Mouse (Mus musculus): ENCODE measurements around the gene Tstd1. TPM values are rescaled to one million over a fixed set of nuclear protein-coding genes. Genes with fewer than 3 reads are reported as not detected.

Gene Tstd1
- total RNA-seq, 2 experiments from 2014 or later: not detected

DNA sequence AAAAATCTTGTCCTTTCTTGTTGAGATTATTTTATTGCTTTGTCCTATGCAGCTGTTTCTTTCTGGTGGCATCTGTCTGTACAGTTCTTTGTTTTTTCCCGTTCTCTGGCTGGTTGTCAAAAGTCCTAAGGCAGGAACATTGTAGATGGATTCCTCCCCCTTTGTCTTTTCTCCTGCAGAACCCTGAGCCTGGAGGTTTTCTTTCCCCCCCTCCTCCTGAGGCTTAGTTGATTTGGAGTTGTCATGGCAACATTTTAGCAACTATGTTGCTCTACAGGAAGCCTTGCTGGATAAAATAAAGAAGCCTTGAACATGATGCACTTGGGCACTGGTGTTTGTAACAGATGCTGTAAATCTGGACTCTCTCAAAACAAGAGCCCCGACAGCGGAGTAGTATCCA is 6.2 kb upstream of the Tstd1 start:
- no peak for ATAC-seq (replicated peaks; ENCODE audit: low FRiP score, poor library complexity, severe bottlenecking)

DNA sequence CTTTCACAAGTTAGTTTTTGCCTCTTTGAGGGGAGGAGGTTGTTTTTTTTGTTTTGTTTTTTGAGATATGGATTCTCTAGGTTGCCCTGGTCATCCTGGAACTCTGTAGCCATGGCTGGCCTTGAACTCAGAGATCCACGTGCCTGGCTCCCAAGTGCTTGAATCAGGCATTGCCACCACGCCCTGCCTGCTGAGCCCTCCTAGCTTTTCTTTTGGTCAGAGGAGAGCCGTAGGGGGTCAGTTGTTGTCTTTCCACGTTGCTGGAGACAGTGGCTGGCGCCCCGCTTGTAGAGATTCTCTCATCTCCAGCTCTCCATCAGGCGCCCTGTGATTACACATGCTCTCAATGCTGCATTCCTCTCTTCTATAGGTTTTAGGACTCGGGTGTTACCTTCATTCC is 5.1 kb upstream of the Tstd1 start:
- ATAC-seq (replicated peaks; ENCODE audit: low FRiP score, poor library complexity, severe bottlenecking): no peak

DNA sequence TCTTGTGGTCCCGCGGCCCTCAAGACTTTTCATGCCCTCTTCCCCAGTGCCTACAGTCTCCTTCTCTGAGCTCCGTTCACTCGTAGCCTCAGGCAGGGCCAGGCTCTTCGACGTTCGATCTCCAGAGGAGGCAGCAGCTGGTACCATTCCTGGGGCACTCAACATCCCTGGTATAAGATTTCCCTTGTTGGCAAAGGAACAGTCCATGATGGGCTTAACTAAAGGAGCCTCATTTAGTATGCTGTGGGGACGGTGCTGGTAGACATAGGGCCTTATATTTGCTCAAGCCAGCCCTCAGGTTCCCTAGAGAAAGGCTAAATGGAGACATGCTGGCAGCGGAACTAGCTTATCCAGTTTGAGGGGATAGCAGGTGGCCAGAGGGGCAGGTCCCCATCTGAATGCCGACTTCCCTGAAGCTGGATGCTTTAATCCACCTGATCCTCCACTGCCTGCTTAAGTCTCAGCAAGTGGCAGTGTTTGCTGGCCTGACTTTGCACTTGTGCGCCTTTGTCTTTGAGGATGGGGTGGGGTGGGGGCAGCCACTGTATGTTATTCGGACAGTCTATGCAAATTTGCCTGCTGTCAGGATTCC is 715 bp downstream of the Tstd1 start:
- no peak for ATAC-seq (replicated peaks; ENCODE audit: low FRiP score, poor library complexity, severe bottlenecking)

DNA sequence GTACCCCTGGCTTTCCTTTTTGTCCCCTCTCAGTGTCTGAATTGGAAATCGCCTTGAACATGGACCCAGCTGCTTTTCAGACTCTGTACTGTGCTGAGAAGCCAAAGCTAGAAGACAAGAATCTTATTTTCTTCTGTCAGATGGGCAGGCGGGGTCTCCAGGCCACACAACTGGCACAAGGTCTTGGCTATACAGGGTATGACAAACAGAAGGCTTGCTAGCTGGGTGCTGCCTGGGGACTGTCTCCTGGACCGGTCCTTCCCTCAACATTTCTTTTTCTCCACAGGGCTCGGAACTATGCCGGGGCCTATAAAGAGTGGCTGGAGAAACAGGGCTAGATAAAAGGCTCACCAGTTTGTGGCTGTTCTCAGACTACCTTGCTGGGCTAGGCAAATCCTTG is 1.2 kb downstream of the Tstd1 start:
- ATAC-seq (replicated peaks; ENCODE audit: low FRiP score, poor library complexity, severe bottlenecking): no peak

DNA sequence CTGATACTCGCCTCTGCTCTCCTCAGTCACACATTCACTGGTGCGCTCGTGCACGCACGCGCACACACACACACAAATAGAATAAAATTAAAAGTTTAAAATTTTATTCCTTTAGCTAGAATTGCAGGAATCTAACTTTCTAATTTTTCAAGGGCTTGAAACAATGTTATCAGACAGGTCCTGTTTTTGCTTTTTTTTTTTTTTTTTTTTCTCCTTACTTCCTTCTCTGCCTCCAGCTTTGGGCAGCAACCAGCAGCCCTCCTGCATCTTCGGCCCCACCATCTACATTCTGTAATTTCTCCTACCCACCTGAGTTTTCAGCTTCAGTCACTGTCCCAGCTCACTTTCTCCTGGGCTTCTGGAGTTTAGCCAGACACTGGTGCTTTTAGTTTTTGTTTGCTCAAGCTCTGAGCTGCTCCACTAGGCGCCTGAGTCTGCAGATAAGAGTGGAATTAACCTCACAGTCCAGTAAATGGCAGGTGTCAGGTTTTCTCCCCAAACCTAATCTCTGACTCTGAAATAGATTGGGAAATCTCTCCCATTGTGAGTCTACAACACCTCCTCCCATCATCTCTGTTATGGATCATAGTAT is 3.9 kb downstream of the Tstd1 start:
- no peak for ATAC-seq (replicated peaks; ENCODE audit: low FRiP score, poor library complexity, severe bottlenecking)

DNA sequence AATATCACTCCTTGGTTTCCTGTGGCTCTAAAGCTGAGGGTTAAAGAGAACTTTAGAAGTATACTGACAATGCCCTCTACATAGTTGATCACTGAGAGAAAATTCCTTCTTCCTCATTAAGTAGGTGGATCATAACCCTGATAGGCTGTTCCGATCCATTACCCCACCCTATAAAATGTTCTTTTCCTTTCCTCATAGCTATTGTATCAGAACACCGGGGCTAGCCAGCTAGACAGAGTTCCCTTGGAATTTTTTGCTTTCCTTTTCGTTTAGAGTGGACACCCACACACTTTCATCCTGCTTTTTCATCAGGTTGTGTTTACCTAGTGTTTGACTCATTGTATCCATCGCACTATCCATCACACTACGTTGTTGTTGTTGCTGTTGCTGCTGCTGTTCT is 6.0 kb downstream of the Tstd1 start:
- ATAC-seq (replicated peaks; ENCODE audit: low FRiP score, poor library complexity, severe bottlenecking): no peak

DNA sequence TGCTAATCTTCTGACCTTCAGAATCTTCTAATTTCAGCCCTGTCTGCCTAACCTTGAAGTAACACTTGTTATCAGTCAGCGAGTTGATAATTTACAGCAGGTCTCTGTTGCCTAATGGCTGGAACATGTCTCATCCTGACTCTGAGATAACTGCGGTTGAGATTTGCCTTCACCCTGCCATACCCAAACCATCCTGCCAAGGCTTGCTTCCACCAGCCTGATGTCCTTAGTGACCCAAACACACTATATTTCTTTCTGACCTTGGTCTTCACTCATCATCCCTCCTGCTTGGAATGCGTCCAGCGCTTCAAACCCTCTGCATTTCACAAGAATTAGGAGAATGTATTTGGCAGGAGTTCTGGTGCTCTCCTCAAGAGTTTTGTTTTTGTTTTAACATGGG is 6.5 kb downstream of the Tstd1 start:
- no peak for ATAC-seq (replicated peaks; ENCODE audit: low FRiP score, poor library complexity, severe bottlenecking)

DNA sequence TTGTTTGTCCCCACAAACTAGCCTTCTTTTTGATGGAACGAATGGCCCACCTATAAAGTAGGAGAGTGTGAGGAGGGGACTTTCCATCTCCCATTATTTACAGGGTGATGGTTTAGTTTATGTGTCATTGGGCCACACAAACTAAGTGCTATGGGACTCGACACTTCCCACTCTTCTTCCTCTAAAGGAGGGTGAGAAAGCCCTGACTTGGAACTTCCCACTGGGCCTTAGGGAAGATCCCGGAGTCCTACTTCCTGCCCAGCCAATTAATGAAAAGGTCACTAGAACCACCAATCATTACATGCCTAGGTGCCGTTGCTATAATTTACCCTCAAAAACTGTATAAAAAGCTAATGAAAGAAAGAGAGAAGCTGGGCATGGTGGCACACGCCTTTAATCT is 13.5 kb downstream of the Tstd1 start:
- ATAC-seq (replicated peaks; ENCODE audit: low FRiP score, poor library complexity, severe bottlenecking): no peak

DNA sequence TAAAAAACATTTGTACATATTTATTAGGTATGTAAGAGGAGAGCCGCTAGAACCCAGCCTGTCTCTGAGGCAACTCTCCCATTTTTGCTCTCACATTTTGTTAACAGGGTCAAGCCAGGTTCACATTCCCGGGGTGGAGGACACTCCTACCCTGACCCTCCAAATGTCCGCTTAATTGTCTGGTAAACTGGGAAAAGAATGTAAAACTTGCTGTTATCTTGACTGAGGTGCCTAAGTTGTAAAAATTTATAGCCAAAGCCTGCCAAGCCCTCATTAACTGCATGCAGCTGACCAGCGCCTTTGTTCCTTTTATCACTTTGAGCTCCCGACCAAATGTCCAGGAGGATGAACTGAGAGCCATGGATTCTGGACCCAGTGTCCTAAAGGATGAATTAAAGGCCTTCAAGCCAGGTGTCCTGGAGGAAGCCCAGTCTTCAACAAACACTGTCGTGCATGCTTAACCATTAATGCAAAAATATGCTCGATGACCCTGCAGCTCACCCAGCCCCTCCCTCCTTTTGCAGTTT is 16.7 kb downstream of the Tstd1 start:
- ATAC-seq (replicated peaks; ENCODE audit: low FRiP score, poor library complexity, severe bottlenecking): no peak

DNA sequence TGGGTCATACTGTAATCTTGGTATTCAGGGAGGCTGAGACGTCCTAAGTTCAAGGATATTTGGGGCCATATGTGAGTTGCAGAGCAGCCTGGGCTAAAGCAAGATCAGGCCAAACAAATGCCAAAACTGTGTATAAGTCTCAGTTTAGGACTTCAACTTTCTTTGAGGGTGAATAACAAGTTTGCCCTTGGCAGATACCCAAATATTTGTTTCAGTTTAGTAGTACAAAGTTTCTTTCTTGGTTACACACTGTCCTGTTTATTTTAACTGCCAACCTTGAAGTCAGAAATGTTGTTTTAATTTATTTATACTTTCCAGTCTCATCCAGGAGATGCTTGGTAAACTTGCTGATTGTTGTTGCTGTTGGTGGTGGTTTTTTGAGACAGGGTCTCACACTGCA is 17.3 kb downstream of the Tstd1 start:
- ATAC-seq (replicated peaks; ENCODE audit: low FRiP score, poor library complexity, severe bottlenecking): no peak

DNA sequence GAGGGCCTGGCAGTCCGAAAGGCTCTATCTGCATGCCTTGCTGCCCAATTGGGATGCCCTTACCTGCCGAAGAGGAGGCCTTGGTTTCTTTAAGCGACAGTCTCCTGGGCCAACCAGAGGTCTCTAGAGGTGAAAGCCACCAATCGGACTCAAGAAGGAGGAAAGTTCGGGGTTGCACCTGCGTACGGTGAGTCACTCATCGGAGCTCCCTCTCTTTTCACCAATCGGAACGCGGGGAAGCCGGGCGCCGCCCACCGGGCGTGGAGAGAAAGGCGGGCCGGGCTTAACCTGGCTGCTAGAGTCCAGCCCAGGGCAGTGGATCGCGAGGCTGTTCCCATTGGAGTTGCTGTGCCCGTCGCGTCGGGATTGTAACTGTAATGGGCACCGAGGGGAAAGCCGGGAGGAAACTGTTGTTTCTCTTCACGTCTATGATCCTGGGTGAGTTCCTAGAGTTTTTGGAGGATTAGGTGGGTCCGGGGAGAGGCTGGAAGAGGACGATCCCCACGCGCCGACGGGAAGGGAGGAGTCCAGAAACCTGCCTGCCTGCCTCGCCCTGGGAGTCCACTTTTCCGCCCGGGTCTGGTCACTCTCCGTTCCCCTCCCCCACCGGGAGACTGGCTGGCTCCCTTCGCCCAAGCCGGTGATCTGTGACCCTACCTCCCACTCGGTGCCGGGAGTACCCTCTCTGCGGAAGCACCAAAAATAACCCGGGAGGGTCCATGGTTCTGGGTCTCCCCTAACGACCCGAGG is 18.8 kb downstream of the Tstd1 start, which contains the start of gene F11r:
F11r (plus strand) TSS at position 272 of the 750 bp plus-strand sequence.
- ATAC-seq (replicated peaks; ENCODE audit: low FRiP score, poor library complexity, severe bottlenecking): peak; percentile 64

DNA sequence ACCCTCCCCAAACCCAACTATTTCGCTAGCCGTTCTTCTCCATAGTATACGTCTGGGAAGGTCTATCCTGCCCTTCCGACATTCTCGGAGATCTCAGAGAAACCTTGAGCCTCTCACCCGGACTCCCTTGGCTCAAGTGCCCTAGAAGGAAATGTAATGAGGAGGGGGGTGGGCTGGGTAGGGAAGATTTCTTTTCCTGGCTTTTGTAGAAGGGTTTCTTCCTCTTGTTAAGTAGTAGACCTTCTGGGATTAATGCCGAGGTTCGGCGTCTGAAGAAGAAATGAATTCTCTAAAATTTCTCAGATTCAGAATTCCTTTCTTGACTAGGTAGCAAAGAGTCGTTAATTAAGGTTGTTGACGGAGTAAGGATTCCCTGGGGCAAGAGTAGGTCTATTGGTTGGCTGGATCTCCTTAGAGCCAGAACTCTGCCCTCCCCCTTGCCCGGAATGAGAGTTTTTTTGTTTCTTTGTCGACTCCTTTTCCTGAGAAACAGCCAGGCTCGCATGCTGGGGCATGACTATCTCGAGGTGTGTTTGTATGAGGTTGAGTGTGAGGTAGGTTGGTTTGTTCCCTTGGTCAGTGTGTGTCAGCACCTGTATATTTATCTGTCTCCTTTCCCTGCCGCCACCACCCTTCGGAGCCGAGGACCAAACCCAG is 19.5 kb downstream of the Tstd1 start:
- ATAC-seq (replicated peaks; ENCODE audit: low FRiP score, poor library complexity, severe bottlenecking): no peak

DNA sequence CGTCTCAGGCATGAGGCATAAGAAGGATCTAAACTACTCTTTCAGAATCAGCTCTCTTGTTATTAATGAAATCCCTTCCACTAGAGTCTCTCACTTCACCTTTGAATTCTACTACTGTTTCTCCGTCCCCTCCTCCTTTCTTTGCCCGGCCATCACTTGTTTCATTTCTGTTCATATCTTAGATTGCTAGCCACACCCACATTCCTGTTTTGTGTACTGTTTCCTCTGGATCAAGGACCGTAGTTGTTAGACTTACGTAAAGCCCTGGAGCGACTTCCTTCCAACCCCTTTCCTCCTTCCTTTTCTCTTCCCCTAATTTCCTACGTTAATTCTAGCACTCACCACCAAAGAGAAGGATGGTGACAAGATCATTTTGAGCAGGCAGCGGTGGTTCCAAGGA is 20.4 kb downstream of the Tstd1 start:
- no peak for ATAC-seq (replicated peaks; ENCODE audit: low FRiP score, poor library complexity, severe bottlenecking)

DNA sequence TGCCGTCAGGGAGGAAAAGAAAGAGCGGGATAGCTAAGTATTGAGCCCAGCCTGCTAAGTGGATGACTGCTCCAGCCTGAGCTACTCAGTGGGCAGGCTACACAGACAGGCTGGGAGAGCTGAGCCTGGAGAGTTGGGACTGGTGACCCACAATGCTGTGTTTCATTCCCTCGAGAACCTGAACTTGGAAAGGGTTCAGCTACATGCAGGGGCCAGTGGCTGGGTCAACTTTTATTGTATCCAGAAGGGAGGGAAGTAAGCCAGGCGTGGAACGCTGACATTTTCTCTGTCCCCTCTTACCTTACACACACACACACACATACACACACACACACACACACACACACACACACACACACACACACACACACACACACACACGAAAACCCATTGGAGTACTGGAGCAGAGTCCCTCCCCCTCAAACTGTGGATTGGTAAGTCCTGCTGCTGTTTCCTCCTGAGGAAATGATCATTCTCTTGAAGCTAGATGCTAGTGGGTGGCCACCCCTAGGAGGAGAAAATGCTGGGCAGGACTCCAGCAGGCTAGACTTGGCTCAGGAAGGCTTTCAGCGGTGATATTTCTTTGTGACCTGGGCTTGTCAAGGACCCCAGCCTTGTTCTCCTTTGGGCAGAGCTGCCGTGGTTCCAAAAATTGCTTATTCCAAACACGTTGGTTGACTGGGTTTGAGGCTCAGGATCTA is 21.5 kb downstream of the Tstd1 start:
- ATAC-seq (replicated peaks; ENCODE audit: low FRiP score, poor library complexity, severe bottlenecking): no peak

DNA sequence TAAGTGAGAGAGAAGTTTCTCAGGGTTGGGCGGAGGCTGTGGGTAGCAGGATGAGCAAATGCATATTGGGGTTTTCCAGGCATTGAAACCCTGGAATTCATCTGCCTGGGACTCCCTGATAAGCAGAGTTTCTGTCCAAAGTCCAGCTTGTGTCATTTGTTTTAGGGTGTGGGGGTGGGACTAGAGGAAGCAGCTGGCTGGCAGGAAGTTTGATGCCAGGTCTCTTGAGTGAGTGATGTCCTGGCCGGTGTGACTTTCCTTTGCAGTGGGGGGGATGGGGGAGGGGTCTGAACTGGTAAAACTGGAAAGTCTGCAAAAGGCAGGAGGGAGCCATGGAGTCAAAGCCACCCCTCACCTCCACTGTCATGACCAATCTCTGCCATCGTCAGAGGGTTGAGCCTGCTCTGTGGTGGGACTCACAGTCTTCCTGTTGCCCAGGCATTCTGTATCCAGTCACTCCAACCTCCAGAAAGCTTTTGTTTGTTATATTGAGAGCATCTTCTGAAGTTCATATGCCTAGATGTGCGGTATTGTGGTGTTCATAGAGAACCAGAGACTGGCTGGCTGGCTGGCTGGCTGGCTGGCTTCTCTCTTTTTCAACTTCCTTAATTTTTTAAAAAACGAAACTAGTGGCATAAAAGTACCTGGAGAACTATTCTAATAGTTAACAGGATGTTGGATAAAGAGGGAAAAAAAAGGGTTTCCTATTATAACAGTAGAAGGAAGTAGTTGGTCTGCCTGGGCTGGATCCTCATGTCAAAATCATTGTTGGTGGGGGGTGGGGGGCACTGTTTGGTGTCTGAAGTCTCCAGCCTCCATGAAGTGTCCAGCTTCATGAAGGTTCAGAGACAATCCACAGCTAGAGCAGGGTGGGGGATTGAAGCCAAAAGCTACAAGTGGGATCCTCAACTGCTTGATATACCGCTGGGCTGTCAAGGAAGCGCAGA is 23.1 kb downstream of the Tstd1 start:
- ATAC-seq (replicated peaks; ENCODE audit: low FRiP score, poor library complexity, severe bottlenecking): no peak

DNA sequence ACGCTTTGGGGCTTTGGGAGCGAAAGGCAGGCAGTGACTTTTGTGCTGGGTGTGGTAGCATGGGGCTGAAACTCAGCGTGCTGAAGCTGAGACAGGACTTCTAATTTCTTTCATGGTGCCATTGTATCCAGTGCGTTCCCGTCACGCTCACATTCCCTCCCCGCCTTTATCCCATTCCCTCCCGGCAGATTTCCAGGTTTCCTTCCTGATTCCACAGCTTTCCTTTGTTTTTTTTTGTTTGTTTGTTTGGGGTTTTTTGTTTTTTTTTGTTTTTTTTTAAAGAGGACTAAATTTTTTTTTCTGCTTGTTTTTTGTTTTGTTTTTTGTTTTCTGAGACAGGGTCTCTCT is 23.7 kb downstream of the Tstd1 start:
- no peak for ATAC-seq (replicated peaks; ENCODE audit: low FRiP score, poor library complexity, severe bottlenecking)

DNA sequence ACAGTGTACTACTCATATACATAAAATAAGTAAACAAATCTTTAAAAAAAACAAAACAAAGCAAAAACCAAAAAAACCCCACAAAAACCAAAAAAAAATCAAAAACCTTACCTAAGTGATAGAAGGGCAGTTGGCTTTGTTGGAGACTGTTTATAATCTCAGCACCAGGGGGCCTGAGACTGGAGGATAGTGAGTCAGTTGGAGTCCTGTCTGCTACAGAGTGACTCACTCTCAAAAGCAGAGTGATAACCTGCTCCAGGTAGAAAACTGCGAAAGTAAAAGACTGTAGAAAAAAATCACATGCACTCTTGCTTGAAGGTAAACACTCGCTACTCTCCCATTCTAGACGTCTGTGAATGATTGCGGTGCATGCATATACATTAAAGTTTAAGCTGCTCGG is 26.4 kb downstream of the Tstd1 start:
- no peak for ATAC-seq (replicated peaks; ENCODE audit: low FRiP score, poor library complexity, severe bottlenecking)

DNA sequence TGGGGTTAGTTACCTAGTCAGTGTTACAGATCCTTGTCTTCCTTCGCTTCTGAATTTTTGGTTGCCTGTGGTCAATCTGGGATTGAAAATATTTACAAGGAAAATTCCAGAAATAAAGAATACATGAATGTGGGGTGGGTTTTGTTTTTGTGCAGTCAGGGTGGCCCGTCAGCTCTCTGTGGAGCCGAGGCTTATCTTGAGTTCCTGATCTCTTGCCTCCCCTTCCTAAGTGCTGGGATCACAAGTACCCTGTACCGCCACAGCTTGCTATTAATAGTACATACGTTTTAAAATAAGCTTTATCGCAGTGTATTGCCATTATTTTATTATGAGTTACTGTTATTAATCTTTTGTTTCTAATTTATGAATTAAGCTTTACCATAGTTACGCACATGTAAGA is 28.2 kb downstream of the Tstd1 start:
- ATAC-seq (replicated peaks; ENCODE audit: low FRiP score, poor library complexity, severe bottlenecking): no peak

DNA sequence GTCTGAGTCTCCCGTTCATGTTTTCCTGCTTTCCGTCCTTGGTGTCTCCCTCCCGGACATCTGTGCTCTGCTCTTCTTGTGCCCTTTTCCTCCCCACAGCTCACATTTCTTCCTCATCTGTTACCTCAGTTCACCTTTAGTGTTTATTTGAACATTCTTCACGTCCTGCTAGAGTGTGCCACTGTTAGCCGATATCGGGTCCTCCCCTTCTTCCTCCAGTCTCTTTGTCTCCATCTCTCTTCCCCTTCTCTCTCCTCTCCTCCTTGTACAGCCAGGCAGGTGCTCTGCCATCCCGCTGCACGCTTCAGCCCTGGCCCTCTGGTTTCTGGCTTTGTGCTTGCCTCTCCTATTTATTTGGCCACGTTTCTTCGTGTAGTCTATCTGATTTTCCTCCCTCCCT is 29.0 kb downstream of the Tstd1 start:
- no peak for ATAC-seq (replicated peaks; ENCODE audit: low FRiP score, poor library complexity, severe bottlenecking)
